Mouse (Mus musculus) olfactory bulb, adult 2 months (tissue): ENCODE results near the gene Pdcd2l.

Experiments
- CTCF ChIP-seq: fragments of 200-500 bp; IDR thresholded peaks from 2 replicates; pipeline ENCODE4 v1.5.1; 2012; ENCODE audit warnings: low read depth, mild to moderate bottlenecking, low read length, moderate library complexity; ENCODE audit not compliant: insufficient read depth
- POLR2A ChIP-seq: fragments of 200-500 bp; IDR thresholded peaks from 2 replicates; pipeline ENCODE4 v1.6.1; 2012; ENCODE audit warnings: mild to moderate bottlenecking, low read depth, low read length, moderate library complexity; ENCODE audit not compliant: insufficient read depth

- TF ChIP-seq CTCF (no peak), POLR2A (no peak)
Observed at GRCm38 (mm10) chr7:34242176-34242575, 45.7 kb upstream of the Pdcd2l start.
